Mouse (Mus musculus): ENCODE results near the gene Ccnb1. TPM values are rescaled to one million over a fixed set of nuclear protein-coding genes. Genes with fewer than 3 reads are reported as not detected.

Ccnb1 gene
- 1.0 and 1.1 TPM in 2 replicates for polyA plus RNA-seq (2012; rRNA removed)

DNA sequence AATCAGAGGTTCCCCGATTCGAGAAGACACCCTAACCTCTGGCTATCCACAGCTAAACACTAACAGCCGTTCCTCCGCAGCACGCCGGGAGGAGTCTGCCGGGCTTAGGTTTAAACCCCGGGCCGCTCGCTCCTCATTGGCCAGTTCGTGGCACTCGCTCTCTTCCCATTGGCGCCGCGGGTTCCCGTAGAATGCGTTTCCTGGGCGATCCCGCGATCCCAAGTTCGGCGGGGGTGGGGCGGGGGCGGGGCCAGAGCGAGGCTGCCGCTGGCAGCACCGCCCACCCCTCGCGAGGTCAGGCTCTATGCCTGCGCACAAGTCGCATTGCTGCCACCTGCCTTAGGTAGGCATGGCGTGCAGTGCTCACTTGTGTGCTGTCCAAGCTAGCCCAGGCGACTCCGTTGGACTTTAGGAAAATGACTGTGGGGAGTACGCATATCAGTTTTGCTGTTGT, at the start of gene Ccnb1:
Ccnb1 (minus strand) TSS at position 157 of the 454 bp plus-strand sequence.
- H3K27ac ChIP-seq (ENCODE audit: insufficient read depth, low read depth, low read length): no peak within 1 kb of the TSS
- peak; percentile 96 for DNase-seq
- no peaks in the 10 kb centered on the region for H3K36me3 ChIP-seq (ENCODE audit: control insufficient read depth, insufficient read depth, low read length)
- WGBS: under 1% methylated on average over 35 of the region's 35 CpGs
- H3K4me3 ChIP-seq (ENCODE audit: insufficient read depth, low read depth, low read length): peak within 1 kb of the TSS; percentile 44
- H3K27me3 ChIP-seq (replicated peaks; ENCODE audit: control insufficient read depth, insufficient read depth, low read length): no peaks in the 10 kb centered on the region
- no peaks in the 10 kb centered on the region for H3K4me1 ChIP-seq (ENCODE audit: control insufficient read depth, insufficient read depth, low read length)
- TF ChIP-seq POLR2A (IDR thresholded peaks at IDR 0.05; ENCODE audit: low read depth, low read length) (no peak), CTCF (conservative IDR thresholded peaks at IDR 0.05; ENCODE audit: insufficient read depth, insufficient read length, low read depth, low read length) (peak; percentile 62)

DNA sequence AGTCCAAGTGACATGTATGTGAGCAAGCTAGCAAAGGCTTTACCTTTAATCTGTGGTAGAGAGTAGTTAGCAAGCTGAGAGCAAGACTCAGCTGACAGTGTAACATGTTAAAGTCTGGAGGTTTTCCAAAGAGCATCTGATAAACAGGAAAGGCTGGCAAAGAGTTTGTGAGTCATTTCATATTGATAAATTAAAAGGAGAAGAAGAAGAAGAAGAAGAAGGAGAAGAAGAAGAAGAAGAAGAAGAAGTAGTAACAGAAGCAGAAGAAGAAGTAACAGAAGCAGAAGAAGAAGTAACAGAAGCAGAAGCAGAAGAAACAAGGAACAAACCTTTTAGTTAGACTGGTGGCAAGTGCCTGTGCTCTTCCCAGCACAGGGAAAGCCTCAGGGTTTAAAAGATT, 48.4 kb upstream of the Ccnb1 start:
- DNase-seq: no peak
- H3K27me3 ChIP-seq (replicated peaks; ENCODE audit: control insufficient read depth, insufficient read depth, low read length): no peaks in the 10 kb centered on the region
- H3K4me1 ChIP-seq (ENCODE audit: control insufficient read depth, insufficient read depth, low read length): peaks cover 8% of the 10 kb centered on the region; the same call in 1 of the 2 replicates
- no peaks in the 10 kb centered on the region for H3K36me3 ChIP-seq (ENCODE audit: control insufficient read depth, insufficient read depth, low read length)
- TF ChIP-seq CTCF (conservative IDR thresholded peaks at IDR 0.05; ENCODE audit: insufficient read depth, insufficient read length, low read depth, low read length): no peak
- TF ChIP-seq POLR2A (IDR thresholded peaks at IDR 0.05; ENCODE audit: low read depth, low read length): no peak
- H3K4me3 ChIP-seq (ENCODE audit: insufficient read depth, low read depth, low read length): no peak overlapping the region
- H3K27ac ChIP-seq (ENCODE audit: insufficient read depth, low read depth, low read length): no peak overlapping the region

DNA sequence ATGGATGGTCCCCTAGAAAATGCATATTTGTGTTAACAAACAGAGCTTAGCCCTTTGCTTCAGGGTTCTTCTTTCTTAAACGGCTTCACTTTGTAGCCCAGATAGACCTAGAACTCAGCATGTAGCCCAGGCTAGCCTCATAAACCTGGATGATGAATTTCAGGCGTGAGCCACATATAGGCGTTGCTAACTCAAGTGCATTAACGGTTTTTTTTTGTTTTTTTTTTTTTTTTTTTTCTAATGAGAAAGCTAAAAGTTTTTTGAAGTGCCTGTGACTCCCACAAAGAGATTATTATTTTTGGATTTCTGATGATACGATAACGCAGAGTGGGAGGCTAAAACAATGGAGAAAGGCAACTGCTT, 47.3 kb upstream of the Ccnb1 start:
- Histone ChIP-seq H3K4me1 (ENCODE audit: control insufficient read depth, insufficient read depth, low read length) (peaks cover 10% of the 10 kb centered on the region; the same call in 1 of the 2 replicates), H3K27ac (ENCODE audit: insufficient read depth, low read depth, low read length) (no peak overlapping the region), H3K36me3 (ENCODE audit: control insufficient read depth, insufficient read depth, low read length) (no peaks in the 10 kb centered on the region), H3K27me3 (replicated peaks; ENCODE audit: control insufficient read depth, insufficient read depth, low read length) (no peaks in the 10 kb centered on the region), H3K4me3 (ENCODE audit: insufficient read depth, low read depth, low read length) (no peak overlapping the region)
- 47% methylated on average over 6 of the region's 6 CpGs for WGBS
- TF ChIP-seq POLR2A (IDR thresholded peaks at IDR 0.05; ENCODE audit: low read depth, low read length) (no peak), CTCF (conservative IDR thresholded peaks at IDR 0.05; ENCODE audit: insufficient read depth, insufficient read length, low read depth, low read length) (no peak)
- no peak for DNase-seq

DNA sequence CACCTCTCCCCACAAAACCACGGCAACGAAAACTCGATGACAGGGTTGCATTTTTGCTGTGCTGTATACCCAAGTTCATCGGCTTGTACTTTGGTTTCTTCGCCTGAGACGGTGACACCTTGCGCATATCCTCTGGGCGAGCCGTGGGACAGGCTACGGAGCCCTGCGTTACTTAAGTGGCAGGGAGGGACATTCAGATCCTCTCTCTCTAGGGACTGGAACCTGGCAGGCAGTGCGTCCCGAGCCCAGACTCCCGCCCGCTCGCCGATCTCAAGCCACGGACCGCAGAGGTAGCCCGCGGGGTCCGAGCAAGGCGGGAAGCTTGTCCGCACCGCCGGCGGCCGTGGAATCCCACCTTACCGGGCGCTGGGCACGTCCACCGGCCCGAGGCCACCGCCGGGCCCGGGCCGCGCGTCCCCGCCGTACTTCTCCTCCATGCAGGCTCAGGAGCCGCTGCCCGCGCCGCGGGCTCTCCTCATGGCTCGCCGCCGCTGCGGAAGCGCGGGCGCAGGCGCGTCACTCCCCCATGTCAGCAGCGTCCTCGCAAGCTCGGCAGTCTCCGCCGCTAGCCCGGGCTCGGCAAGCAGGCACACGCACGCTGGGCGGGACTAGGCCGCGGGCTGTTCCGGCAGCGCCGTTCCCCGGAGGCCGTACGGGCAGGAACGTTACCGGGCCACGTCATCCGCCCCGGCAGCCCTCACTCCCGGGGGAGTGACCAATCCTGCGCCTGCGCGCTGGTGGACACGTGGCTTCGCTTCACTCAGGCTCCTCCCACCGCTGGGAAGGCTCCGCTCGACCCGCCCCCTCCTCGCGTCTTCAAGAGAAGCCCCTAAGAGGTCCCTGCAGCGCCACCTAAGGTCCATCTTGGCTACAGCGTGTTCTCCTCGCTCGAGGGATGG, 46.6 kb upstream of the Ccnb1 start, which contains the start of gene Slc30a5:
Slc30a5 (minus strand) TSS at position 687 of the 899 bp plus-strand sequence.
- H3K4me3 ChIP-seq (ENCODE audit: insufficient read depth, low read depth, low read length): peak within 1 kb of the TSS; percentile 77
- WGBS: under 1% methylated on average over 88 of the region's 94 CpGs
- peak; percentile 99 for DNase-seq
- H3K4me1 ChIP-seq (ENCODE audit: control insufficient read depth, insufficient read depth, low read length): peaks cover 10% of the 10 kb centered on the region; the same call in 1 of the 2 replicates
- H3K27ac ChIP-seq (ENCODE audit: insufficient read depth, low read depth, low read length): peak within 1 kb of the TSS; percentile 44
- no peaks in the 10 kb centered on the region for H3K27me3 ChIP-seq (replicated peaks; ENCODE audit: control insufficient read depth, insufficient read depth, low read length)
- H3K36me3 ChIP-seq (ENCODE audit: control insufficient read depth, insufficient read depth, low read length): no peaks in the 10 kb centered on the region
- TF ChIP-seq CTCF (conservative IDR thresholded peaks at IDR 0.05; ENCODE audit: insufficient read depth, insufficient read length, low read depth, low read length) (peak; percentile 83), POLR2A (IDR thresholded peaks at IDR 0.05; ENCODE audit: low read depth, low read length) (peak; percentile 69)

DNA sequence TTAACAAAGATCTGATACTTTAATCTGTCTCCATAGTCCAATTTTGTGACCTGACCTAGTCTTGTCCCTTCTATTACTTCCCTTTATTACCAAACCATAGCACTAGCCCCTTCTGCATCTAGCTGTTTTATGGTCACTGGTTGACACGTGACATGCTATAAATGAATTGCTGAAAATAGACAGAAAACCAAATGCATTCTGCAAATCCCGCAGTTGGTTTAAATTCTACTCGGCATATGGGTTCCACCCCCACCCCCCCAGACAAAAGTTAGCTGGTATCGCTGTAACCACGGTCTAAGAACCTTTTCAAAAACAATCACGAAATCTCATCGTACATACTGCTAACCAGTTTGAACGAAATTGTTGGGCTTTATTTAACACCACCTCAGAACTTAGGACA, 45.8 kb upstream of the Ccnb1 start:
- no peak for DNase-seq
- WGBS: under 1% methylated on average over 8 of the region's 8 CpGs
- Histone ChIP-seq H3K27me3 (replicated peaks; ENCODE audit: control insufficient read depth, insufficient read depth, low read length) (no peaks in the 10 kb centered on the region), H3K4me3 (ENCODE audit: insufficient read depth, low read depth, low read length) (peak overlapping the region; percentile 77), H3K27ac (ENCODE audit: insufficient read depth, low read depth, low read length) (peak overlapping the region; percentile 44), H3K4me1 (ENCODE audit: control insufficient read depth, insufficient read depth, low read length) (peaks cover 7% of the 10 kb centered on the region; the same call in 1 of the 2 replicates), H3K36me3 (ENCODE audit: control insufficient read depth, insufficient read depth, low read length) (no peaks in the 10 kb centered on the region)
- TF ChIP-seq POLR2A (IDR thresholded peaks at IDR 0.05; ENCODE audit: low read depth, low read length) (no peak), CTCF (conservative IDR thresholded peaks at IDR 0.05; ENCODE audit: insufficient read depth, insufficient read length, low read depth, low read length) (no peak)

DNA sequence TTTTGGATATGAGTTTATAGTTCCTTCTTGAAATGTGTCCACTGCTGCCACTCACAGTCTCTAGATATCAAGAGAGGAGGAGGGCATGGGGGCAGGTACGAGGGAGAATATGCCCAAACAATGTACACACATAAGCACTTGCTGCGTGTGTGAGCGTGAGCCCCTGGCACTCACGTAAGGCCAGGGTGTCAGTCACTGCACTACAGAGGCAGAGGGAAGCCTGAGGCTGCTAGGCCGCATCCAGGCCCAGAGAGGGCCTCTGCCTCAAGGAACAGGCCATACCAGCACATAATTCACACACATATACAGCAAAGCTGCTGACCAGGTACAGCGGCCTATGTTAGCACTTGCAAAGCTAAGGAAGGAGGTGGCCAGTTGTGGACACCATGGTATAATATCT, 44.8 kb upstream of the Ccnb1 start:
- 0 out of 2 replicates have a peak overlapping the region, but pooled peaks have one; percentile 3 for H3K27ac ChIP-seq (ENCODE audit: insufficient read depth, low read depth, low read length)
- H3K27me3 ChIP-seq (replicated peaks; ENCODE audit: control insufficient read depth, insufficient read depth, low read length): no peaks in the 10 kb centered on the region
- no peak for DNase-seq
- H3K4me3 ChIP-seq (ENCODE audit: insufficient read depth, low read depth, low read length): no peak overlapping the region
- 79% methylated on average over 6 of the region's 6 CpGs for WGBS
- peaks cover 12% of the 10 kb centered on the region; the same call in 1 of the 2 replicates for H3K4me1 ChIP-seq (ENCODE audit: control insufficient read depth, insufficient read depth, low read length)
- TF ChIP-seq CTCF (conservative IDR thresholded peaks at IDR 0.05; ENCODE audit: insufficient read depth, insufficient read length, low read depth, low read length) (no peak), POLR2A (IDR thresholded peaks at IDR 0.05; ENCODE audit: low read depth, low read length) (no peak)
- H3K36me3 ChIP-seq (ENCODE audit: control insufficient read depth, insufficient read depth, low read length): no peaks in the 10 kb centered on the region
